Mouse (Mus musculus): ENCODE measurements around the gene Ccdc116. TPM values are rescaled to one million over a fixed set of nuclear protein-coding genes. Genes with fewer than 3 reads are reported as not detected.
"Not testable (repeated sequence)": the region's sequence is repeated elsewhere in the genome, so short reads cannot be mapped to it uniquely, and the experiment has no call there.

Ccdc116 gene
- polyA plus RNA-seq, 2 experiments: 0.37 to 0.92 TPM

DNA sequence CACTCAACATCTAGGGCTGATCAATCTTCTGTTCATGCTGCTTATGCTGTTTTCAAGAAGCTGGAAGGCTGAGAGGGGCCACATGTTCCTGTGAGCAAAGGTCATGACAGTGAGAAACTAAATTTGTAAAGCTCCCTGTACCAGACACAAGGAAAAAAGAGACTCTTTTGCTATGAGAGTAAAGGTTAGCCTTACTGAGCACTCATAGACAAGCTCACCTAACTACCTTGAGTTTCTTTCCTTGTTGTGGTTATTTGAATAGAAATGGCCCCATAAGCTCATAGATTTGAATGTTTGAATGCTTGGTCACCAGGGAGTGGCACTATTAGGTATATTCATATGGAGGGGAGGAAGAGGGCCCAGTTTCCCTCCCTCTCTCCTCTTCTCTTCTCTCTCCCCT lies 20.1 kb upstream of the Ccdc116 start:
- no peak overlapping the region for H3K9ac ChIP-seq (replicated peaks)
- DNase-seq (ENCODE audit: low read depth in 3 of 3, low spot score in 3 of 3): no peak
- no peak for TF ChIP-seq CTCF (IDR thresholded peaks at IDR 0.05; ENCODE audit: low read depth)
- TF ChIP-seq EP300 (IDR thresholded peaks at IDR 0.05; ENCODE audit: low read depth): no peak
- H3K27me3 ChIP-seq (ENCODE audit: control insufficient read depth, insufficient read depth, low read length): no peaks in the 10 kb centered on the region
- H3K4me3 ChIP-seq (ENCODE audit: insufficient read depth in 1 of 2, low read depth in 2 of 2, low read length in 2 of 2): no peak overlapping the region
- H3K36me3 ChIP-seq (replicated peaks; ENCODE audit: control insufficient read depth, insufficient read depth, low read depth): peaks cover 16% of the 10 kb centered on the region
- no peak for ATAC-seq (ENCODE audit: insufficient read depth)
- no peaks in the 10 kb centered on the region for H3K9me3 ChIP-seq (ENCODE audit: control insufficient read depth, low read length)
- no peaks in the 10 kb centered on the region for H3K4me1 ChIP-seq (replicated peaks; ENCODE audit: control insufficient read depth in 2 of 2, insufficient read depth in 2 of 2, low read length in 1 of 2)
- H3K27ac ChIP-seq: no peak overlapping the region
- no peak overlapping the region for H3K4me2 ChIP-seq (ENCODE audit: low read depth)

DNA sequence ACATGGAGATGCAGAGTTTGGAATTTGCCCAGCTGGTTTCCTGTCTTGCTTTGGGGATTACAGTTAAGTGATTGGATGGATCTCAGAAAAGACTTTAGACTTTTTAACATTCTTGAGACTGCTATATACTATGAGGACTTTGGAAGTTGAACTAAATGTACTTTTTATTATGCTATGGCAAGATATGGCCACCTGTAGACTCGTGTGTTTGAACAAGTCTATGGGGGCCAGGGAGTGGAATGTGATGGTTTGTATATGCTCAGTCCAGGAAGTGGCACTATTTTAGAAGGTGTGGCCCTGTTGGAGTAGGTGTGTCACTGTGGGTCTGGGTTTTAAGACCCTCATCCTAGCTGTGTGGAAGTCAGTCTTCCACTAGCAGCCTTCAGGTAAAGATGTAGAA lies 18.4 kb upstream of the Ccdc116 start:
- H3K4me1 ChIP-seq (replicated peaks; ENCODE audit: control insufficient read depth in 2 of 2, insufficient read depth in 2 of 2, low read length in 1 of 2); ATAC-seq (ENCODE audit: insufficient read depth); H3K4me3 ChIP-seq (ENCODE audit: insufficient read depth in 1 of 2, low read depth in 2 of 2, low read length in 2 of 2); H3K9me3 ChIP-seq (ENCODE audit: control insufficient read depth, low read length); H3K27ac ChIP-seq; H3K4me2 ChIP-seq (ENCODE audit: low read depth); H3K27me3 ChIP-seq (ENCODE audit: control insufficient read depth, insufficient read depth, low read length); H3K9ac ChIP-seq (replicated peaks); DNase-seq (ENCODE audit: low read depth in 3 of 3, low spot score in 3 of 3): not testable (repeated sequence)
- H3K36me3 ChIP-seq (replicated peaks; ENCODE audit: control insufficient read depth, insufficient read depth, low read depth): peaks cover 13% of the 10 kb centered on the region
- WGBS (ENCODE audit: insufficient replicate concordance): 66% methylated on average over 1 of the region's 1 CpGs

- peaks cover 28% of the 10 kb centered on the region for H3K36me3 ChIP-seq (replicated peaks; ENCODE audit: control insufficient read depth, insufficient read depth, low read depth)
- DNase-seq (ENCODE audit: low read depth in 3 of 3, low spot score in 3 of 3) (no peak), ATAC-seq (ENCODE audit: insufficient read depth) (no peak)
- H3K9me3 ChIP-seq (ENCODE audit: control insufficient read depth, low read length): no peaks in the 10 kb centered on the region
- TF ChIP-seq CTCF (IDR thresholded peaks at IDR 0.05; ENCODE audit: low read depth): no peak
- no peak for TF ChIP-seq EP300 (IDR thresholded peaks at IDR 0.05; ENCODE audit: low read depth)
- H3K4me1 ChIP-seq (replicated peaks; ENCODE audit: control insufficient read depth in 2 of 2, insufficient read depth in 2 of 2, low read length in 1 of 2): no peaks in the 10 kb centered on the region
- no peak overlapping the region for H3K4me3 ChIP-seq (ENCODE audit: insufficient read depth in 1 of 2, low read depth in 2 of 2, low read length in 2 of 2)
- 81% methylated on average over 2 of the region's 2 CpGs for WGBS (ENCODE audit: insufficient replicate concordance)
- H3K27me3 ChIP-seq (ENCODE audit: control insufficient read depth, insufficient read depth, low read length): no peaks in the 10 kb centered on the region
- no peak overlapping the region for H3K9ac ChIP-seq (replicated peaks)
- no peak overlapping the region for H3K27ac ChIP-seq
- no peak overlapping the region for H3K4me2 ChIP-seq (ENCODE audit: low read depth)
Observed at GRCm38 (mm10) chr16:17154346-17154745, 7.3 kb upstream of the Ccdc116 start.

DNA sequence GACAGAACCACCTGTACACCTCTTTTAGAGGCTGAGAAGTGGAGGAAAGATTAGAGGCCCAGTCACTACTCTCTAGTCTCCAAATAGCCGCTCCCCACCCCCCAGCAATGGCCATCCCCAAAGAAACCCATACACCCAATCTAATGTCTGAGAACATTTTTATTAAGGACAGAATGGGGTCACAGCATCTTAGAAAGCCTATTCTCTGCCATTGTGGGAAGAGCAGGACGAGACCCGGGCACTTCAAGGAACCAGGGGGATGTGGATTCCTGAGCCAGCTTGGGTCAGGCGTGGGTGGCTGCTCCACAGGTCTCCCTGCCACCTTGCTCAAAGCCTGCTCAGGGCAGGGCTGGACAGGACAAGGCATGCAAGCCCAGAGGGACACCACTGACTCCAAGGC lies 4.8 kb upstream of the Ccdc116 start:
- no peak for DNase-seq (ENCODE audit: low read depth in 3 of 3, low spot score in 3 of 3)
- WGBS (ENCODE audit: insufficient replicate concordance): 83% methylated on average over 4 of the region's 4 CpGs
- Histone ChIP-seq H3K9ac (replicated peaks) (no peak overlapping the region), H3K9me3 (ENCODE audit: control insufficient read depth, low read length) (no peaks in the 10 kb centered on the region), H3K27me3 (ENCODE audit: control insufficient read depth, insufficient read depth, low read length) (no peaks in the 10 kb centered on the region), H3K4me1 (replicated peaks; ENCODE audit: control insufficient read depth in 2 of 2, insufficient read depth in 2 of 2, low read length in 1 of 2) (peaks cover 2 to 10% of the 10 kb centered on the region in 2 experiments; a peak in 3 of 4 replicates), H3K4me2 (ENCODE audit: low read depth) (no peak overlapping the region), H3K27ac (no peak overlapping the region), H3K4me3 (ENCODE audit: insufficient read depth in 1 of 2, low read depth in 2 of 2, low read length in 2 of 2) (no peak overlapping the region), H3K36me3 (replicated peaks; ENCODE audit: control insufficient read depth, insufficient read depth, low read depth) (peaks cover 15% of the 10 kb centered on the region)
- no peak for ATAC-seq (ENCODE audit: insufficient read depth)
- no peak for TF ChIP-seq CTCF (IDR thresholded peaks at IDR 0.05; ENCODE audit: low read depth)
- TF ChIP-seq EP300 (IDR thresholded peaks at IDR 0.05; ENCODE audit: low read depth): no peak

DNA sequence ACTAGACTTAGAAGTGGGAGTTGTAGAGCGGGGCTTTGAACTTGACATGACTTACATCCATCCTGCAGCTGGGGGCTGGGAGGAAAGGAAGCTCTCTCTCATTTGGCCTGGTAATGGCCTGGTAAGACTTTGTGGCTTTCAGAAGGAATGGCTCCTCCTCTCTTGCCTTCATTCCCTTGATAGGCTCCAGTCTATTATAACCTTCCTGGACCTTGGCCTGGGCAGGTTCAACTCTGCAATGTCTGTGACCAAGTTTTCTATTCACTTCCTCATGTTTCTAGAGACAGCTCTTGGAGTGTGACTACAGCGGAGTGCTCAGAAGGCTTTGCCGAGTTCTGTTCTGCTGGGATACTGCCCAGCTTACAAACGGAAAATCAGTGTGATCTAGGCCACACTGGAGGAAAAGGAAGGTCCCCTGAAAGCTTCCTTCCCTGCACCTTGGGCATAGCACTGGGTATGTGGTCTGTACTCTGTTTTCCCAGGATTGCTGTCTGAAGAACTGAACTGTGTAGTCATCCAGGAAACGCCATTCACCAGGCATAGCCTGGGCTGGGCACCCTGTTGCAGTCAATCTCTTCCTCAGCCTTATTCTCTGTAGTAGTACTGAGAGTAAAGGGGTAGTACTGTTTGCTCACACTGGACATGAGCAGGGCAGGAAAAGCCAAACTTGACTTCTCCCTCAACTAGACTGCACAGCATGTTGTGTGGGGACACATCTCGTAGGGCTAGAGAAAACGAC lies 3.7 kb upstream of the Ccdc116 start:
- H3K4me3 ChIP-seq (ENCODE audit: insufficient read depth in 1 of 2, low read depth in 2 of 2, low read length in 2 of 2): no peak overlapping the region

More for the DNA sequence above, 3.7 kb upstream of the Ccdc116 start:
- Histone ChIP-seq H3K9ac (replicated peaks) (no peak overlapping the region), H3K4me1 (replicated peaks; ENCODE audit: control insufficient read depth in 2 of 2, insufficient read depth in 2 of 2, low read length in 1 of 2) (peaks cover 2 to 10% of the 10 kb centered on the region in 2 experiments; a peak in 3 of 4 replicates), H3K36me3 (replicated peaks; ENCODE audit: control insufficient read depth, insufficient read depth, low read depth) (peaks cover 15% of the 10 kb centered on the region), H3K27me3 (ENCODE audit: control insufficient read depth, insufficient read depth, low read length) (no peaks in the 10 kb centered on the region), H3K4me2 (ENCODE audit: low read depth) (no peak overlapping the region), H3K27ac (no peak overlapping the region), H3K9me3 (ENCODE audit: control insufficient read depth, low read length) (no peaks in the 10 kb centered on the region)
- no peak for ATAC-seq (ENCODE audit: insufficient read depth)
- no peak for DNase-seq (ENCODE audit: low read depth in 3 of 3, low spot score in 3 of 3)
- WGBS (ENCODE audit: insufficient replicate concordance): 80% methylated on average over 7 of the region's 7 CpGs
- TF ChIP-seq EP300 (IDR thresholded peaks at IDR 0.05; ENCODE audit: low read depth) (no peak), CTCF (IDR thresholded peaks at IDR 0.05; ENCODE audit: low read depth) (no peak)
